Mouse (Mus musculus) erythroblast, embryonic 14.5 days (primary cell): ENCODE results near the gene Gm49355.

ENCODE experiments used
- GATA1 ChIP-seq: IDR thresholded peaks from 2 replicates; pipeline ENCODE4 v1.6.1; 2012; ENCODE audit warnings: low read length, inconsistent platforms, mixed read lengths
- TAL1 ChIP-seq: IDR thresholded peaks from 3 replicates; pipeline ENCODE4 v1.6.1; 2012; ENCODE audit warnings: low read length, inconsistent platforms, mixed read lengths

- TF ChIP-seq TAL1 (no peak), GATA1 (no peak)
These were observed 56.7 kb downstream of the Gm49355 start for GRCm38 (mm10) chr14:12340238-12341074.
